Mouse (Mus musculus) myocyte (in vitro differentiated cells): ENCODE data around the gene Zswim4. TPM values are rescaled to one million over a fixed set of nuclear protein-coding genes. Genes with fewer than 3 reads are reported as not detected.

Experiments
- H3K27me3 ChIP-seq: one replicate; pipeline ENCODE4 v1.6.1; 2011; ENCODE audit not compliant: control insufficient read depth, insufficient read depth, insufficient read length
- H3K36me3 ChIP-seq: one replicate; pipeline ENCODE4 v1.6.1; 2011; ENCODE audit not compliant: control insufficient read depth, insufficient read depth
- H3K4me2 ChIP-seq: one replicate; pipeline ENCODE4 v1.6.1; 2011; ENCODE audit warnings: low read depth, control low read depth
- H3K4me3 ChIP-seq: one replicate; pipeline ENCODE4 v1.5.1; 2011; ENCODE audit warnings: mild to moderate bottlenecking, control low read depth, moderate library complexity
- H3K79me2 ChIP-seq: one replicate; pipeline ENCODE4 v1.6.1; 2011; ENCODE audit not compliant: control insufficient read depth, insufficient read depth
- H3ac ChIP-seq: one replicate; pipeline ENCODE4 v1.6.1; 2011; ENCODE audit not compliant: control insufficient read depth, insufficient read length
- CEBPB ChIP-seq: IDR thresholded peaks from 2 replicates; pipeline ENCODE4 v1.6.1; 2011; ENCODE audit warnings: mild to moderate bottlenecking, moderate library complexity; ENCODE audit not compliant: poor library complexity, insufficient read depth, severe bottlenecking
- E2F4 ChIP-seq: IDR thresholded peaks from one replicate; pipeline ENCODE4 v1.6.1; 2011; ENCODE audit warnings: mild to moderate bottlenecking, control low read depth, moderate library complexity; ENCODE audit not compliant: insufficient read depth
- MAX ChIP-seq: IDR thresholded peaks from one replicate; pipeline ENCODE4 v1.6.1; 2011; ENCODE audit warnings: low read depth, mild to moderate bottlenecking, control low read depth
- MYOD1 ChIP-seq, 3 experiments: IDR thresholded peaks; one replicate each; pipeline ENCODE4 v1.6.1; 2011; ENCODE audit warnings: control low read depth in 2 of 3, low read depth in 2 of 3, mild to moderate bottlenecking in 2 of 3, moderate library complexity in 1 of 3; ENCODE audit not compliant: insufficient read length in 2 of 3, control insufficient read depth in 1 of 3
- MYOG ChIP-seq, 3 experiments: IDR thresholded peaks; one replicate each; pipeline ENCODE4 v1.6.1; 2011; ENCODE audit warnings: control low read depth in 2 of 3, low read depth in 2 of 3, mild to moderate bottlenecking in 2 of 3; ENCODE audit not compliant: insufficient read length in 2 of 3, control insufficient read depth in 1 of 3, insufficient read depth in 1 of 3
- POLR2A ChIP-seq: IDR thresholded peaks from one replicate; pipeline ENCODE4 v1.6.1; 2011; ENCODE audit warnings: low read depth, mild to moderate bottlenecking, control low read depth, moderate library complexity; ENCODE audit not compliant: insufficient read length
- POLR2AphosphoS2 ChIP-seq: IDR thresholded peaks from one replicate; pipeline ENCODE4 v1.6.1; 2011; ENCODE audit warnings: low read depth, control low read depth; ENCODE audit not compliant: insufficient read length
- REST ChIP-seq: IDR thresholded peaks from one replicate; pipeline ENCODE4 v1.6.1; 2011; ENCODE audit warnings: mild to moderate bottlenecking, control low read depth, moderate library complexity; ENCODE audit not compliant: insufficient read depth, insufficient read length
- SRF ChIP-seq: IDR thresholded peaks from one replicate; pipeline ENCODE4 v1.6.1; 2011; ENCODE audit warnings: low read depth; ENCODE audit not compliant: control insufficient read depth, insufficient read length
- TCF12 ChIP-seq: IDR thresholded peaks from one replicate; pipeline ENCODE4 v1.6.1; 2011; ENCODE audit warnings: mild to moderate bottlenecking, control low read depth; ENCODE audit not compliant: poor library complexity, insufficient read depth, severe bottlenecking
- TCF3 ChIP-seq: IDR thresholded peaks from one replicate; pipeline ENCODE4 v1.6.1; 2011; ENCODE audit warnings: low read depth, control low read depth; ENCODE audit not compliant: insufficient read length
- USF1 ChIP-seq: IDR thresholded peaks from one replicate; pipeline ENCODE4 v1.6.1; 2011; ENCODE audit warnings: low read depth, mild to moderate bottlenecking, control low read depth, moderate library complexity
- polyA plus RNA-seq: library from polyadenylated mRNA; unstranded; fragments of >200 nt; fragmentation: generic; extraction: Trizol; gene quantifications from one replicate; pipeline ENCODE4 v1.2.1, GENCODE M21; 2012; ENCODE audit warnings: missing spikeins

Gene Zswim4
- polyA plus RNA-seq, 1 experiment, result 12.7 TPM

DNA sequence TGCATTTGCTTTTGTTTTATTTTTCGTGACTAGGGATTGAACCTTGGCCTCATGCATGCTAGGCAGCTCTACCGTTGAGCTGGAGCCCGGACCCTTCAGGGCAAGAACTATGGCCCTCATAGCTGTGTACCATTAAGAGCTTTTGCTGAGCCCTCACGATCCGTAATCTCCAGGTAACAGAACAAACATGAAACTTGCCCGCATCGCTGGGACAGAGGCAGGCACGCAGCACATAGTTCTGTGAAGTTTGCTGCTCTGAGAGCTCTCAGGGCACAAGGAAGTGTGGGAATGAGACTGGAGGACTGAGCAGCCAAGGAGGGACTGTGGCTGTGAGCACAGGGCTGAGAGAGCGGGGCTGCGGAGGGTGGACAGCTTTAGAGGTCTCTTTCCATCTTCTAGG, 48.2 kb downstream of the Zswim4 start:
- no peak overlapping the region for H3K4me2 ChIP-seq

DNA sequence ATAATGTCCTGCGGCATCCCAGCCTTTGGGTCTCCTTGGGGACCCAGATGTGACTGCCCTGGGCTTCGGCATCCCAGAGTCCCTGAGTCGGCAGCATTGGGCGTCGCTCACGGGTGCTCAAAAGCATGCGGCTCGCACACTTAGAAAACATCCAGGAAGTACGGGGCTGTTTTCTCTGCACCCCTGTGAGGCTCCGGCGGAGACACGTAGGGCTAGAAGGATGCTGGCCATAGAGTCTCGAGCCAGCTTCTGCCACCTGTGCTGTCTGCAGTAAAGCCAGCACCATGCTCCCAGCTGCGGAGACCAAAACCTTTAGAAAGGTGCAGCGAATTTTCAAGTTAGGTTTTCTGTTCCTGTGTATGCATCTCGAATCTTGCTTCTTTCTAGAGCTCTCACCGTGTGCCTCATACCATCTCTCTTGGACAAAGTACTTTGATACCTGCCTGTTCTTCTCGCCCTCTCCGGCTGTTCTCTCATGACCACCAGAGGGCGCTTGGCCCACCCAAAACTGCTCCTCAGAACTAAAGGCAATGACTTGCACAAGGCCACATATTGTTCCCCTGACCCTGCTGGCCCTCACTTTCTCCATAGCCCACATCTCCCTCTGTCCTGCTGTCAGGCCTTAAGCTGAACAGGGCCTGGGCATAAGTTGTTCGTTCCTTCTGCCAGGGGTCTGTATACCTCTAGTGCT, 49.6 kb downstream of the Zswim4 start:
- Histone ChIP-seq H3K79me2 (no peaks in the 10 kb centered on the region), H3K4me3 (peak overlapping the region; percentile 6), H3K36me3 (no peaks in the 10 kb centered on the region), H3K27me3 (no peaks in the 10 kb centered on the region), H3ac (no peak overlapping the region), H3K4me2 (peak overlapping the region; percentile 89)
- no peak for TF ChIP-seq POLR2AphosphoS2
- TF ChIP-seq POLR2A, result no peak
- TF ChIP-seq MYOG (IDR thresholded peaks at IDR 0.05; ENCODE audit: control insufficient read depth in 1 of 3, insufficient read depth in 1 of 3, insufficient read length in 2 of 3, low read depth in 2 of 3), result no peak
- no peak for TF ChIP-seq TCF3
- TF ChIP-seq REST, result no peak
- no peak for TF ChIP-seq CEBPB
- no peak for TF ChIP-seq TCF12
- TF ChIP-seq USF1, result no peak

More for the DNA sequence above, 48.2 kb downstream of the Zswim4 start:
- Histone ChIP-seq H3ac (no peak overlapping the region), H3K27me3 (no peaks in the 10 kb centered on the region), H3K79me2 (no peaks in the 10 kb centered on the region), H3K4me3 (no peak overlapping the region), H3K36me3 (no peaks in the 10 kb centered on the region)
- TF ChIP-seq CEBPB, result no peak

DNA sequence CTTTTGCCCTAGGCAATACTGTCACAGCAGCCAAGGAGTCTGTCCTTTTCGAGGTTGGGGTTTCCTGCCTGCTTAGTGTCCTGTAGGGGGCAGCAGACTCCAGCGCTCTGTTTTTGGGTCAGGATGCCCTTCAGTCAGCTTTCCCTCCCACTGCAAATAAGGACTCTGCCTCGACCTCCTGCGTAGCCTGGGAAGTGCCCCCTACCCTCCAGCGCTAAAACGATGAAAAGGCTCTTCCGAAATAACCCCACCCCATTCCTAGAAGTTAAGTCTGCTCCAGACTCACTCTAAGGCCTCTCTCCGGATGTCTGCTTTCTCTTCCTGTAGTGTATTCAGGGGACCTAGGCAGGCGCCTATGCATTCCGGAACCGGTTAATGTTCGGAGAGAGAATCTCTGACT, 50.3 kb downstream of the Zswim4 start:
- Histone ChIP-seq H3K27me3 (no peaks in the 10 kb centered on the region), H3K4me2 (peak overlapping the region; percentile 89), H3ac (no peak overlapping the region), H3K36me3 (no peaks in the 10 kb centered on the region), H3K4me3 (peak overlapping the region; percentile 6), H3K79me2 (no peaks in the 10 kb centered on the region)
- no peak for TF ChIP-seq USF1

DNA sequence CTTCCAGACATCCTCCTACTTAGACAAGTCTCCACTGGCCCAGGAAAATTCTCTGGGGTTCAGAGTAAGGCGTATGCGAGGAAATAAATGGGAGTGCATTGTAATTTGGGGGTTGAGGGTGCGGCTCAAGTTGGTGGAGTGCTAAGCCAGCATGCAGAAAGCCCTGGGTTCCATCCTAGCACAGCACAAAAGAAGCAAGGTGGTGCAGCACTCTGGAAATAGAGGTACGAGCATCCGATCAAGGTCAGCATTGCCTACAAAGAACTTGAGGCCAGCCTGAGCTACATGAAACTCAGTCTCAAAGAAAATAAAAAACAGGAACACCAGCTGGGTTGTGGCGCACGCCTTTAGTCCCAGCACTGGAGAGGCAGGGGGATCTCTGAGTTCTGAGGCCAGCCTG, 51.7 kb downstream of the Zswim4 start, which contains the start of gene Nanos3:
Gene Nanos3 (minus strand): TSS at position 101 of the 400 bp plus-strand sequence.
- Histone ChIP-seq H3K4me2 (peak within 1 kb of the TSS; percentile 78), H3ac (peak within 1 kb of the TSS; percentile 69), H3K27me3 (no peaks in the 10 kb centered on the region), H3K79me2 (no peaks in the 10 kb centered on the region), H3K36me3 (no peaks in the 10 kb centered on the region), H3K4me3 (peak within 1 kb of the TSS; percentile 28)
- TF ChIP-seq USF1 (no peak), POLR2A (no peak), TCF12 (no peak)

DNA sequence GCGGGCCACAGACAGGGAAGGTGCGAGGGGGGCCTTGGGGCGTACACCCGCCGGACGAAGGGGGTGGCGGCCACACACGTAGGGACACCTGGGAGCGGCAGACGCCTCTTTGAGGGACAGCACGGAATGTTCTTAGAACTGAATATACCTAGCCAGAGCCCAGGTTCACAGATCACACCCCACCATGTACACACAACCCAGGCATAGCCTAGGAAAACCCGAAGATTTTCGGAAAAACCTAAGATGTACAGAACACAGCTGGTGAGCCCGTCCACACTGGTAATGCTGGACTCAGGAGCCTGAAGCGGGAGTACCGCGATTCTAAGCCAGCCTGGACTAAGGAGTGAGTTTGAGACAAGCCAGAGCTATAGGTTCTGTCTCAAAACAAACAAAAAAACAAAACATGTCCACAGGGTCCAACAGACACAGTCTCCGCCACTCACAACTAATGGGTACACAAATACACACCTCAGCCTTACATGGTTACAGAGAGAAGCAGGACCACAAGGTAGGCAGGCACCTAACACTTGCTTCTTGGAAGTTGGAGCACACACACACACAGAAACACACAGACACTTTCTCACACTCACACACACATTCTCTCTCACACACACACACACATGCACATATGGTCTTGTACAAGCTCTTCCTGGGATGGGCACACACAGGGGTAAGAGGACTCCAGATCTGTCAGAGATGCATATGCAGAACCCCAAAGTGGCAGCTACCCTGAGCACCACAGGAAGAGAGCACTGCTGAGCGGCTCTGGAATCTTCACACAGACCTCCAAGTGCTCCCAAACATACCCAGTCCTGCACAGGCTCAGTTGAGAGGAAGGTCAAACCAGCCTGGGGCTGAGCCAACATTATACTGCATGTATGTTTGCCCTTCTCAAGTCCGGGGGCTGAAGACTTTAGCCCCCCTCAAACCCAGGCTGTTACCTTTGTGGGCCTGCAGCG, 52.5 kb downstream of the Zswim4 start:
- TF ChIP-seq MAX (no peak), POLR2A (no peak), TCF12 (no peak), CEBPB (no peak), MYOG (IDR thresholded peaks at IDR 0.05; ENCODE audit: control insufficient read depth in 1 of 3, insufficient read depth in 1 of 3, insufficient read length in 2 of 3, low read depth in 2 of 3) (no peak), REST (no peak), TCF3 (no peak), SRF (no peak), USF1 (no peak), POLR2AphosphoS2 (no peak), MYOD1 (IDR thresholded peaks at IDR 0.05; ENCODE audit: control insufficient read depth in 1 of 3, insufficient read length in 2 of 3, low read depth in 2 of 3) (no peak), E2F4 (no peak)

More for the DNA sequence above, 52.5 kb downstream of the Zswim4 start:
- H3K4me3 ChIP-seq, result peak overlapping the region; percentile 28
- H3K36me3 ChIP-seq, result no peaks in the 10 kb centered on the region
- peak overlapping the region; percentile 78 for H3K4me2 ChIP-seq
- no peaks in the 10 kb centered on the region for H3K79me2 ChIP-seq
- H3K27me3 ChIP-seq, result no peaks in the 10 kb centered on the region
- peak overlapping the region; percentile 69 for H3ac ChIP-seq
